Mouse (Mus musculus) myocyte (in vitro differentiated cells): ENCODE results near the gene Ric8a. TPM values are rescaled to one million over a fixed set of nuclear protein-coding genes. Genes with fewer than 3 reads are reported as not detected.

Experiments used
- H3K27me3 ChIP-seq: one replicate; pipeline ENCODE4 v1.6.1; 2011; ENCODE audit not compliant: control insufficient read depth, insufficient read depth, insufficient read length
- H3K36me3 ChIP-seq: one replicate; pipeline ENCODE4 v1.6.1; 2011; ENCODE audit not compliant: control insufficient read depth, insufficient read depth
- H3K4me2 ChIP-seq: one replicate; pipeline ENCODE4 v1.6.1; 2011; ENCODE audit warnings: low read depth, control low read depth
- H3K4me3 ChIP-seq: one replicate; pipeline ENCODE4 v1.5.1; 2011; ENCODE audit warnings: mild to moderate bottlenecking, control low read depth, moderate library complexity
- H3K79me2 ChIP-seq: one replicate; pipeline ENCODE4 v1.6.1; 2011; ENCODE audit not compliant: control insufficient read depth, insufficient read depth
- H3ac ChIP-seq: one replicate; pipeline ENCODE4 v1.6.1; 2011; ENCODE audit not compliant: control insufficient read depth, insufficient read length
- CEBPB ChIP-seq: IDR thresholded peaks from 2 replicates; pipeline ENCODE4 v1.6.1; 2011; ENCODE audit warnings: mild to moderate bottlenecking, moderate library complexity; ENCODE audit not compliant: poor library complexity, insufficient read depth, severe bottlenecking
- E2F4 ChIP-seq: IDR thresholded peaks from one replicate; pipeline ENCODE4 v1.6.1; 2011; ENCODE audit warnings: mild to moderate bottlenecking, control low read depth, moderate library complexity; ENCODE audit not compliant: insufficient read depth
- MAX ChIP-seq: IDR thresholded peaks from one replicate; pipeline ENCODE4 v1.6.1; 2011; ENCODE audit warnings: low read depth, mild to moderate bottlenecking, control low read depth
- MYOD1 ChIP-seq, 3 experiments: IDR thresholded peaks; one replicate each; pipeline ENCODE4 v1.6.1; 2011; ENCODE audit warnings: control low read depth in 2 of 3, low read depth in 2 of 3, mild to moderate bottlenecking in 2 of 3, moderate library complexity in 1 of 3; ENCODE audit not compliant: insufficient read length in 2 of 3, control insufficient read depth in 1 of 3
- MYOG ChIP-seq, 3 experiments: IDR thresholded peaks; one replicate each; pipeline ENCODE4 v1.6.1; 2011; ENCODE audit warnings: control low read depth in 2 of 3, low read depth in 2 of 3, mild to moderate bottlenecking in 2 of 3; ENCODE audit not compliant: insufficient read length in 2 of 3, control insufficient read depth in 1 of 3, insufficient read depth in 1 of 3
- POLR2A ChIP-seq: IDR thresholded peaks from one replicate; pipeline ENCODE4 v1.6.1; 2011; ENCODE audit warnings: low read depth, mild to moderate bottlenecking, control low read depth, moderate library complexity; ENCODE audit not compliant: insufficient read length
- POLR2AphosphoS2 ChIP-seq: IDR thresholded peaks from one replicate; pipeline ENCODE4 v1.6.1; 2011; ENCODE audit warnings: low read depth, control low read depth; ENCODE audit not compliant: insufficient read length
- REST ChIP-seq: IDR thresholded peaks from one replicate; pipeline ENCODE4 v1.6.1; 2011; ENCODE audit warnings: mild to moderate bottlenecking, control low read depth, moderate library complexity; ENCODE audit not compliant: insufficient read depth, insufficient read length
- SRF ChIP-seq: IDR thresholded peaks from one replicate; pipeline ENCODE4 v1.6.1; 2011; ENCODE audit warnings: low read depth; ENCODE audit not compliant: control insufficient read depth, insufficient read length
- TCF12 ChIP-seq: IDR thresholded peaks from one replicate; pipeline ENCODE4 v1.6.1; 2011; ENCODE audit warnings: mild to moderate bottlenecking, control low read depth; ENCODE audit not compliant: poor library complexity, insufficient read depth, severe bottlenecking
- TCF3 ChIP-seq: IDR thresholded peaks from one replicate; pipeline ENCODE4 v1.6.1; 2011; ENCODE audit warnings: low read depth, control low read depth; ENCODE audit not compliant: insufficient read length
- USF1 ChIP-seq: IDR thresholded peaks from one replicate; pipeline ENCODE4 v1.6.1; 2011; ENCODE audit warnings: low read depth, mild to moderate bottlenecking, control low read depth, moderate library complexity
- polyA plus RNA-seq: library from polyadenylated mRNA; unstranded; fragments of >200 nt; fragmentation: generic; extraction: Trizol; gene quantifications from one replicate; pipeline ENCODE4 v1.2.1, GENCODE M21; 2012; ENCODE audit warnings: missing spikeins

The Ric8a gene
- polyA plus RNA-seq, result 123 TPM

DNA sequence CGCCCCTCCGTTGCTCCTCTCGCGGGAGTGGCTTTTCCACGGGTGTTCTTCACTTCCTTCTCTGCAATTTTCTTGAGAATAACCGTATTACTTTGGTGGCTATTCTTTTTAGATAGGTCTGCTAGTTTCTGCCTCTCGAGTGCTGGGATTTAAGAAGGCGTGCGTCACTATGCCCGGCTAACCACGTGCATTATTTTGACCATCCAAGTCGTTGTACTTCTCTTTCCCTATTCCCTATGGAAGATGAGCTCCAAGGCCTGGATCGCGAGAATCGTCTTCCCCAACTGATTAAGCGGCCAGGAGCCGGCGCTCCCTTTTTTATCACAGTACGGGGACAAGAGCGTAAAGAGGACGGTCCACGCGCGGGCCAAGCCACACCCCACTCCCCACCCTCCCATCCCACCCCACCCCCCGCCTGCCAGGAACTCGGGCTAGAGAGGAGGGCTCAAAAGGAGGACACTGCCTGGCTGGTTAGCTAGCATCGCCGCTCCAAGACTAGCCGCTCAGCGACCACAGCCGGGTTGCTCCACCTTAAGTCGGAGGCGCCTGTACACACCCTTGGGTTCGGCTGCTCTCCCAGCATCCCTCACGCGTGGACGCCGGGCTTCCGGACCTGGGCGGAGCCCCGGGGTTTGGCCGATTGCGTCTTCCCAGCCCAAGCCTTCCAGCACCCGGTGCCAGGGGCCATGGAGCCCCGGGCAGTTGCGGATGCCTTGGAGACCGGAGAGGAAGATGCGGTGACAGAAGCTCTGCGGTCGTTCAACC is at the start of gene Ric8a:
Ric8a (plus strand) TSS at position 173 of the 765 bp plus-strand sequence.
- Histone ChIP-seq H3K36me3 (peaks cover 22% of the 10 kb centered on the region), H3K79me2 (peaks cover 61% of the 10 kb centered on the region), H3K27me3 (no peaks in the 10 kb centered on the region), H3K4me2 (peak within 1 kb of the TSS; percentile 86), H3ac (peak within 1 kb of the TSS; percentile 39), H3K4me3 (peak within 1 kb of the TSS; percentile 97)
- TF ChIP-seq MAX (no peak), TCF3 (no peak), CEBPB (no peak), POLR2A (peak; percentile 84), TCF12 (no peak), USF1 (no peak), MYOG (IDR thresholded peaks at IDR 0.05; ENCODE audit: control insufficient read depth in 1 of 3, insufficient read depth in 1 of 3, insufficient read length in 2 of 3, low read depth in 2 of 3) (peak in 1 of 3 experiments; percentile 50), REST (no peak), E2F4 (no peak), MYOD1 (IDR thresholded peaks at IDR 0.05; ENCODE audit: control insufficient read depth in 1 of 3, insufficient read length in 2 of 3, low read depth in 2 of 3) (no peak), SRF (no peak), POLR2AphosphoS2 (peak; percentile 75)

DNA sequence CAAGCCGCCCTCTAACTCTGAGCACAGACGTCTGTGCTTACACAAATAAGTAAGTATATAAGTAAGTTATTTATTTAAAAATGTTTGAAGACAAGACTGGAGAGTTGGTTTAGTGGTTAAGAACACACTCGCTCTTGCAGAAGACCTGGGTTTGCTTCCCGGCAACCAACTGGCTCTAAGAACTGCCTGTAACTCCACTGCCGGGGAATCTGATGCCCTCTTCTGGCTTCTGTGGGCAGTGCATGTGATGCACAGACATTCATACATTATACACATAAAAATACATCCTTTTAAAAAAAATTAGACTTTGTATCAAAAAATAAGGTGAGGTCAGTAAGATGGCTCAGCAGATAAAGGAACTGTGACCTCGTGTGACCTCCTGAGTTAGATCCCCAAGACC is 46.3 kb upstream of the Ric8a start:
- Histone ChIP-seq H3K27me3 (no peaks in the 10 kb centered on the region), H3K4me3 (no peak overlapping the region), H3ac (no peak overlapping the region), H3K4me2 (no peak overlapping the region), H3K36me3 (no peaks in the 10 kb centered on the region), H3K79me2 (no peaks in the 10 kb centered on the region)
- TF ChIP-seq TCF3 (no peak), TCF12 (no peak), CEBPB (no peak), USF1 (no peak), POLR2A (no peak), MYOD1 (IDR thresholded peaks at IDR 0.05; ENCODE audit: control insufficient read depth in 1 of 3, insufficient read length in 2 of 3, low read depth in 2 of 3) (no peak), MAX (no peak), POLR2AphosphoS2 (no peak), SRF (no peak), MYOG (IDR thresholded peaks at IDR 0.05; ENCODE audit: control insufficient read depth in 1 of 3, insufficient read depth in 1 of 3, insufficient read length in 2 of 3, low read depth in 2 of 3) (no peak), E2F4 (no peak), REST (no peak)

DNA sequence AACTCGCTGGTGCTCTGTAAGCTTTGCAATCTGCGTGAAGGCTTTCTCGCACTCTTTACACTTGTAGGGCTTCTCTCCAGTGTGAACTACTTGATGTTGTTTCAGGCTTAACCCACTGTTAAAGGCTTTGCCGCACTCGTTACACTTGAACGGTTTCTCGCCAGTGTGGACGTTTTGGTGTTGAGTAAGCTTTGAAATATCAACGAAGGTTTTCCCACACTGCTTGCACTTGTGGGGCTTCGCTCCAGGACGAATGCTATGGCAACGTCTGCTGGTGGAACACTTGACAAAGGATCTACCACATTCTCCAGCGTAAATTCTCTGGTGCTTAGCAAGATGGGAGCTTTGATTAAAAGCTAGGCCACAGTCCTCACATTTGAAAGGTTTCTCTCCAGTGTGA is 45.0 kb upstream of the Ric8a start:
- Histone ChIP-seq H3K4me2 (no peak overlapping the region), H3K36me3 (no peaks in the 10 kb centered on the region), H3ac (no peak overlapping the region), H3K27me3 (no peaks in the 10 kb centered on the region), H3K79me2 (no peaks in the 10 kb centered on the region), H3K4me3 (no peak overlapping the region)
- TF ChIP-seq MYOG (IDR thresholded peaks at IDR 0.05; ENCODE audit: control insufficient read depth in 1 of 3, insufficient read depth in 1 of 3, insufficient read length in 2 of 3, low read depth in 2 of 3), result no peak

DNA sequence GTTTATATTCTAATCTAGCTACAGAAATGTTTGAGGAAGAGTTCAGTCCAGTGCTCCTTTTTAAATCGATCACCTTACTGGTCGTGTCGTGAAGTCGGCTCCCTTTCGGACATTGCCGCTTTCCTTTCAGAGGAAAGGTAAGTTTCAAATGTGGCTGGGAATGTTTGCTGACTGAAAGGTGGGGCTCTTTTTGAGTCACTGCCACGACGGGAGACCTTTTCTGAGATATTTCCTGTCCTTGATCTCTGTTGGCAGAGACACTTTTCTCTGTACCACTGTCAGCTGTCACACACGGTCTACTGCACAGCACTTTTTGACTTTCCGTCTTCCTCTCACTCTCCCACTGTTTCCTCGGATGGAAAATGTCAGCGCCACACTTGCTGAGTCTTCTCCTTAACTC is 43.9 kb upstream of the Ric8a start:
- Histone ChIP-seq H3K4me3 (no peak overlapping the region), H3K79me2 (no peaks in the 10 kb centered on the region), H3K27me3 (no peaks in the 10 kb centered on the region), H3K4me2 (no peak overlapping the region), H3ac (no peak overlapping the region), H3K36me3 (no peaks in the 10 kb centered on the region)
- no peak for TF ChIP-seq TCF3
- no peak for TF ChIP-seq SRF
- no peak for TF ChIP-seq MYOD1 (IDR thresholded peaks at IDR 0.05; ENCODE audit: control insufficient read depth in 1 of 3, insufficient read length in 2 of 3, low read depth in 2 of 3)

DNA sequence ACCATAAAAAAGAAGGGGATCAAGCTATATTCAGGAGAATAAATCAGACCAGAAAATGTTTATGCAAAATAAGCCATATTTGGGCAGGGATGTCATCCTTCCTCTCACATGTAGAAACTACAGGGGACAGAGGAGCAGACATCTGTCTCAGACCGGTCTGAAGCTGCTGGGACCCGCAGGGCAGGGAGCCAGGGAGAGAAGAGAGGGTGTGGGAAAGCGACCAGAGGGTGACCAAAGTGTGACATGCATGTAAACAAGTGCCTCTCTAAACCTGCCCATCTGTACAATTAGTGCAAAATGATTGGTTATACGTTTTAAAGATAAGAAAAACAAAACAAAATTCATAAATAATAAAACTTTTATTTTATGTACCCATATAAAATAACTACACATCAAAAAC is 36.6 kb upstream of the Ric8a start:
- H3K27me3 ChIP-seq, result no peaks in the 10 kb centered on the region
- no peaks in the 10 kb centered on the region for H3K36me3 ChIP-seq
- H3K79me2 ChIP-seq, result no peaks in the 10 kb centered on the region
- H3ac ChIP-seq, result no peak overlapping the region
- TF ChIP-seq POLR2A (no peak), TCF3 (no peak), USF1 (no peak), MAX (no peak), SRF (no peak), REST (no peak), CEBPB (no peak), MYOD1 (IDR thresholded peaks at IDR 0.05; ENCODE audit: control insufficient read depth in 1 of 3, insufficient read length in 2 of 3, low read depth in 2 of 3) (no peak), TCF12 (no peak), MYOG (IDR thresholded peaks at IDR 0.05; ENCODE audit: control insufficient read depth in 1 of 3, insufficient read depth in 1 of 3, insufficient read length in 2 of 3, low read depth in 2 of 3) (no peak)
- H3K4me3 ChIP-seq, result no peak overlapping the region
- H3K4me2 ChIP-seq, result no peak overlapping the region
